Mouse (Mus musculus): Measurements from ENCODE around the gene Plcd1.

DNA sequence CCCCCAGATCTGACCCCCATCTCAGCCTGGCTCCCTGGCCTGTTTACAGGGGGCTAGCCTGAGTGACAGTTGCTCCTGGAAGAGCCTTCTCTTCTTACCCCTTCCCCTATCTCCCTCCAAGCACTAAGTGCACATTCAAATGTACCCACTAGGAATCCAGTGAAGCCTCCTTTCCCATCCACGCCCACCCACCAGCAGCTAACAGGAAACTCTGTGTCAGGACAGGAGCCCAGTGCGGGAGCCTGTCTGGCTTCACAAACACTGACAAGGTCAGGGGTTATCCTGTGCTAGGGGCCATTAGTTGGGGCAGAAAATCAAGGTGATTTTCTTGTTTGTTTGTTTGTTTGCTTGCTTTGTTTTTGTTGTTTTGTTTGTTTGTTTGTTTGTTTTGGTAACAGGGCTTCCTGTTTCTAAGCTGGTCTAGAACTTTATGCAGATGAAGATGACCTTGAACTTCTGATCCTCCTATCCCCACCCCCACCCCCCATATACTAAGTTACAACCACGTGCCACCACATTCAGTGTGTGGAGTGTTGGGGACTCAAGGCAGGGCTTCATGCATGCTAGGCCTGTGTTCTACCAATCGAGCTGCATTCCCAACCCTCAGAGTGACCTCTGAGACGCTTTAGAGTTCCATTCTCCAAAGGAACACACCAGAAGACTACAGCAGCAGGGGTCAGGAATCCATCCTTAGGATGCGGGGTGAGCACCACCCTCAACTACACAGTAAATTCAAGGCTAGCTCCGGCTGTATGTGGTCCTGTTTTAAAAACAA, 10.5 kb downstream of the Plcd1 start:
- no peak for TF ChIP-seq CTCF (IDR thresholded peaks at IDR 0.05; ENCODE audit: low read depth, low read length)
- no peak for TF ChIP-seq POLR2A (IDR thresholded peaks at IDR 0.05; ENCODE audit: extremely low read depth, insufficient read depth, low read length)

All from liver, adult 2 months (tissue).